Mouse (Mus musculus) CH12.LX (cell line): ENCODE measurements around the gene Rora. TPM values are rescaled to one million over a fixed set of nuclear protein-coding genes. Genes with fewer than 3 reads are reported as not detected.

Experiments
- DNase-seq: peaks from one replicate; pipeline ENCODE4 v3.0.0-alpha.2; 2013; ENCODE audit errors: extremely low read depth
- H3K27ac ChIP-seq: 2 replicates; pipeline ENCODE4 v1.5.1; 2012; ENCODE audit warnings: low read depth, mild to moderate bottlenecking, control low read depth, moderate library complexity; ENCODE audit not compliant: insufficient read depth
- H3K27me3 ChIP-seq: replicated peaks from 2 replicates; pipeline ENCODE3; 2012; ENCODE audit warnings: inconsistent platforms
- H3K36me3 ChIP-seq, 2 experiments: replicated peaks in 1 of 2; 2 replicates each; pipeline versions ENCODE3 to v1.6.1; 2012; ENCODE audit warnings: inconsistent platforms in 1 of 2, low read length in 1 of 2, mild to moderate bottlenecking in 1 of 2, mixed read lengths in 1 of 2, moderate library complexity in 1 of 2; ENCODE audit not compliant: control insufficient read depth in 1 of 2, insufficient read depth in 1 of 2
- H3K4me1 ChIP-seq, 2 experiments: 2 replicates each; pipeline ENCODE4 v1.6.1; 2012; ENCODE audit warnings: inconsistent platforms in 1 of 2, moderate library complexity in 1 of 2; ENCODE audit not compliant: insufficient read depth in 2 of 2, control insufficient read depth in 1 of 2
- H3K4me2 ChIP-seq: 2 replicates; pipeline ENCODE4 v1.6.1; 2012; ENCODE audit warnings: low read depth, mild to moderate bottlenecking, control low read depth; ENCODE audit not compliant: poor library complexity, insufficient read depth, severe bottlenecking
- H3K4me3 ChIP-seq, 3 experiments: fragments of 150-350 bp in 1 of 3; sonication (generic) in 1 of 3; replicated peaks in 1 of 3; 2 replicates each; pipeline versions ENCODE3 to v1.5.1; 2011 to 2012; ENCODE audit warnings: low read depth in 2 of 3, low read length in 2 of 3, mild to moderate bottlenecking in 2 of 3, moderate library complexity in 2 of 3, control low read depth in 1 of 3, improper control_type of control experiment in 1 of 3, inconsistent platforms in 1 of 3, mixed read lengths in 1 of 3; ENCODE audit not compliant: poor library complexity in 1 of 3
- H3K79me2 ChIP-seq: replicated peaks from 2 replicates; pipeline ENCODE4 v1.6.1; 2012; ENCODE audit warnings: mild to moderate bottlenecking, moderate library complexity; ENCODE audit not compliant: control insufficient read depth, poor library complexity, insufficient read depth, severe bottlenecking; ENCODE audit errors: extremely low read depth
- H3K9ac ChIP-seq: 2 replicates; pipeline ENCODE4 v1.6.1; 2012; ENCODE audit warnings: low read depth, mild to moderate bottlenecking, control low read depth, moderate library complexity; ENCODE audit not compliant: insufficient read depth
- H3K9me3 ChIP-seq: replicated peaks from 2 replicates; pipeline ENCODE3; 2012; ENCODE audit warnings: low read length, inconsistent platforms, mixed read lengths
- BHLHE40 ChIP-seq: IDR thresholded peaks from 2 replicates; pipeline ENCODE4 v1.6.1; 2011; ENCODE audit warnings: mild to moderate bottlenecking, low read depth, low read length, improper control_type of control experiment
- CHD1 ChIP-seq: IDR thresholded peaks from 2 replicates; pipeline ENCODE4 v1.6.1; 2012; ENCODE audit warnings: low read depth, low read length, improper control_type of control experiment, inconsistent platforms
- GABPA ChIP-seq: IDR thresholded peaks from 2 replicates; pipeline ENCODE4 v1.6.1; 2012; ENCODE audit warnings: low read depth, low read length, improper control_type of control experiment, inconsistent platforms; ENCODE audit not compliant: insufficient replicate concordance
- HCFC1 ChIP-seq: IDR thresholded peaks from 2 replicates; pipeline ENCODE4 v1.6.1; 2012; ENCODE audit warnings: low read depth, mild to moderate bottlenecking, inconsistent platforms, low read length, improper control_type of control experiment
- IRF4 ChIP-seq: IDR thresholded peaks from 2 replicates; pipeline ENCODE4 v1.6.1; 2014; ENCODE audit warnings: low read depth, mild to moderate bottlenecking, inconsistent platforms, low read length, improper control_type of control experiment
- JUN ChIP-seq: IDR thresholded peaks from 2 replicates; pipeline ENCODE4 v1.6.1; 2011; ENCODE audit warnings: low read depth, mild to moderate bottlenecking, low read length, improper control_type of control experiment, moderate library complexity; ENCODE audit not compliant: insufficient read depth
- JUND ChIP-seq: conservative IDR thresholded peaks from 2 replicates; pipeline ENCODE4 v1.6.1; 2011; ENCODE audit warnings: low read depth, low read length, improper control_type of control experiment
- KAT2A ChIP-seq: IDR thresholded peaks from 2 replicates; pipeline ENCODE4 v1.6.1; 2012; ENCODE audit warnings: low read length, improper control_type of control experiment, inconsistent platforms; ENCODE audit not compliant: insufficient replicate concordance
- MAX ChIP-seq: IDR thresholded peaks from 2 replicates; pipeline ENCODE4 v1.6.1; 2011; ENCODE audit warnings: low read length, improper control_type of control experiment
- MAZ ChIP-seq: IDR thresholded peaks from 2 replicates; pipeline ENCODE4 v1.6.1; 2012; ENCODE audit warnings: low read depth, mild to moderate bottlenecking, inconsistent platforms, low read length, improper control_type of control experiment, moderate library complexity
- MEF2A ChIP-seq: IDR thresholded peaks from 2 replicates; pipeline ENCODE4 v1.6.1; 2014; ENCODE audit warnings: low read depth, mild to moderate bottlenecking, inconsistent platforms, low read length, improper control_type of control experiment, borderline replicate concordance
- MXI1 ChIP-seq: IDR thresholded peaks from 2 replicates; pipeline ENCODE4 v1.6.1; 2011; ENCODE audit warnings: mild to moderate bottlenecking, low read depth, low read length, improper control_type of control experiment
- MYC ChIP-seq: IDR thresholded peaks from 2 replicates; pipeline ENCODE4 v1.6.1; 2011; ENCODE audit warnings: low read depth, mild to moderate bottlenecking, improper control_type of control experiment, low read length
- NELFE ChIP-seq: IDR thresholded peaks from 2 replicates; pipeline ENCODE4 v1.6.1; 2011; ENCODE audit warnings: low read depth, low read length, improper control_type of control experiment
- PAX5 ChIP-seq: IDR thresholded peaks from 2 replicates; pipeline ENCODE4 v1.6.1; 2012; ENCODE audit warnings: low read length, inconsistent platforms, mixed read lengths
- POLR2A ChIP-seq: IDR thresholded peaks from 2 replicates; pipeline ENCODE4 v1.6.1; 2011; ENCODE audit warnings: low read depth, mild to moderate bottlenecking, improper control_type of control experiment, low read length
- RAD21 ChIP-seq: IDR thresholded peaks from 2 replicates; pipeline ENCODE4 v1.6.1; 2011; ENCODE audit warnings: low read depth, mild to moderate bottlenecking, low read length, improper control_type of control experiment, moderate library complexity
- RCOR1 ChIP-seq: conservative IDR thresholded peaks from 2 replicates; pipeline ENCODE4 v1.6.1; 2012; ENCODE audit warnings: low read depth, mild to moderate bottlenecking, inconsistent platforms, low read length, improper control_type of control experiment
- TBP ChIP-seq: conservative IDR thresholded peaks from 2 replicates; pipeline ENCODE4 v1.6.1; 2011; ENCODE audit warnings: low read depth, low read length, improper control_type of control experiment
- USF1 ChIP-seq: IDR thresholded peaks from 2 replicates; pipeline ENCODE4 v1.6.1; 2014; ENCODE audit warnings: low read depth, mild to moderate bottlenecking, inconsistent platforms, low read length, improper control_type of control experiment
- USF2 ChIP-seq: conservative IDR thresholded peaks from 2 replicates; pipeline ENCODE4 v1.6.1; 2011; ENCODE audit warnings: low read depth, low read length, improper control_type of control experiment
- ZC3H11A ChIP-seq: IDR thresholded peaks from 2 replicates; pipeline ENCODE4 v1.6.1; 2012; ENCODE audit warnings: low read depth, mild to moderate bottlenecking, inconsistent platforms, low read length, improper control_type of control experiment
- ZMIZ1 ChIP-seq: IDR thresholded peaks from 2 replicates; pipeline ENCODE4 v1.6.1; 2012; ENCODE audit warnings: low read depth, mild to moderate bottlenecking, inconsistent platforms, low read length, improper control_type of control experiment
- dilution Hi-C: fragments of 300-500 bp; cut with MboI; formaldehyde crosslinking; loops from 2 replicates; pipeline ENCODE4 v1.14.3; 2020; ENCODE audit warnings: low sequenced_read_pairs; ENCODE audit not compliant: extremely low pct_unique_long_range_greater_than_20kb, extremely low pct_ligation_motif_present
- in situ Hi-C: fragments of 300-500 bp; cut with MboI; formaldehyde crosslinking; loops from 3 replicates; pipeline ENCODE4 v1.14.3; 2019; ENCODE audit warnings: low sequenced_read_pairs, low pct_ligation_motif_present, low pct_unique_long_range_greater_than_20kb, mixed read lengths
- polyA plus RNA-seq: library from polyadenylated mRNA; unstranded; fragments of >175 nt; gene quantifications from 2 replicates; pipeline ENCODE4 v1.2.1, GENCODE M21; 2012; ENCODE audit warnings: low read depth; ENCODE audit not compliant: insufficient read length
- total RNA-seq, 2 experiments: library from RNA; depleted of rRNA; stranded (reverse); fragments of 300-350 nt in 1 of 2; fragments of >200 nt in 1 of 2; gene quantifications; 2 replicates each; pipeline ENCODE4 v1.2.3; 2012 to 2014

The Rora gene
- total and polyA plus RNA-seq, 3 experiments = 0.36 to 0.66 (median 0.64) TPM

DNA sequence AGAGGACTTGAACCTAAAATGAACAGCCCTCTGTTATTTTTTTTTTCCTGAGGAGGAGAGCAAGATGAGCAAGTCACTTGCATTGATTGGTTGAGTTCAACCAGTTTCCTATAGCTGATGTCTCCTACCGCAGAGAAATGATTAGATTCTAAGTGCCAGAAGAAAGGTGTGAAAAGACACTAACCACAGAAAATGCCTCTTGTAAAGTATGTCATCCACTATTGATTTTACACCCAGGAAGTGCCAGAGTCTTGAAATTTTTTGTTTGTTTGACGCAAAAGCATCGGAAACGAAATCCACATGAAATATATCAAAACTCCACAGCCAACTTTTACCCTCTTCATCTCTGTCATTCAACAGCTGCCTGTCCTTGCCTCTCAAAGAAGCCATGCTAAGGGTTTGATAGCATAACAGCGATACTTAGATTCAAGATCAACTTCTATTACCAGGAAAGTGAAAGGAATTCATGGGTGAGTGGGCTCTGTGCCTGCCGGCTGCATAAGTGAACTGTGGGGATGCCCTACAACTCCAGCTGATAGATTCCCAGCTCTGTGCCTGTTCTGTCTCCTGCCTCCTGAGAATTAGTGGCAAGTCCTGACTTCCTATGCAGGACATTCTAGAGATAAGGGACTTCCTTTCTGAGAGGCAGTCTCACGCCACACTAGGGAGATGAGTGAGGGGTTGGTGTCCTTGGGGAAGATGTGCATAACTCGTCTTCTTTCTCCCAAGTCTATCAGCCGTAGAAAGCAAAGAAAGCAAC is 661.0 kb downstream of the Rora start:
- Histone ChIP-seq H3K27me3 (no peaks in the 10 kb centered on the region), H3K27ac (no peak overlapping the region), H3K79me2 (no peaks in the 10 kb centered on the region), H3K4me3 (no peak overlapping the region), H3K4me2 (no peak overlapping the region), H3K36me3 (no peaks in the 10 kb centered on the region), H3K9me3 (no peaks in the 10 kb centered on the region), H3K4me1 (peaks cover 2 to 20% of the 10 kb centered on the region in 2 experiments), H3K9ac (no peak overlapping the region)
- dilution Hi-C loops (no loop called here), in situ Hi-C loops (no loop called here)
- no peak for TF ChIP-seq TBP
- TF ChIP-seq USF1 = no peak
- TF ChIP-seq RAD21 = no peak
- no peak for TF ChIP-seq MXI1
- TF ChIP-seq KAT2A = no peak
- TF ChIP-seq ZMIZ1 = no peak
- no peak for TF ChIP-seq PAX5
- no peak for TF ChIP-seq JUND
- no peak for TF ChIP-seq MEF2A
- no peak for TF ChIP-seq RCOR1
- TF ChIP-seq JUN = no peak
- no peak for TF ChIP-seq ZC3H11A
- TF ChIP-seq USF2 = no peak
- TF ChIP-seq CHD1 = no peak
- TF ChIP-seq BHLHE40 = no peak
- no peak for DNase-seq

DNA sequence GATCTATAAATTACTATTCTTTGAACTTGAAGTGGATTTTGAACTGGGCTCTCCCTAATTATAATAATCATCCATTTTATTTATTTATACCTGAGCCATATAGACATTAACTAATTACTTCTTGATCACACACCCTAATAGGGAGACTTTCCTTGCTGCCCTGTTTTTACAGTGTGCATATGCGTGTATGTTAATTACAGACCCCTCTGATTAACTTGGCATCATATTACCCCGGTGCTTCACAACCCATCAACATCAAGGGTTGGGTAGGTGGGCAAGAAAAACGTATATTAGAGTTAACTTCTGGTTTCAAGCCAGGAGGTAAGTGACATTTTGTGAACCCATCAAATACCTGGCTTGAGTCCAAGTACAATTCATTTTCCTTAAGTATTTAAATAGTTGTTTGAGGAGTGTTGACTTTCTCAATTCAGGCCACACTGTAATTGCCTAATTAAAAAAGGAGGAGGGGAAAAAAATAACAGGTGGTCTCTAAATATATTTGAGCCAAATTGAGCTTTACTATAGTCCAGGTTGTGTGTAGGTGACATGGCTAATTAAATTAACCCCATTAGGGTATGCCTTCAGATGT is 664.0 kb downstream of the Rora start:
- H3K4me1 ChIP-seq = peaks cover 6 to 30% of the 10 kb centered on the region in 2 experiments
- dilution Hi-C loops (no loop called here), in situ Hi-C loops (no loop called here)
- no peaks in the 10 kb centered on the region for H3K36me3 ChIP-seq
- H3K27ac ChIP-seq = no peak overlapping the region
- H3K79me2 ChIP-seq = no peaks in the 10 kb centered on the region
- H3K9me3 ChIP-seq = no peaks in the 10 kb centered on the region
- no peak overlapping the region for H3K4me3 ChIP-seq
- DNase-seq = no peak
- H3K4me2 ChIP-seq = no peak overlapping the region
- no peak overlapping the region for H3K9ac ChIP-seq
- no peaks in the 10 kb centered on the region for H3K27me3 ChIP-seq
- TF ChIP-seq IRF4 (no peak), MAX (no peak), MYC (no peak), MAZ (no peak), POLR2A (no peak), GABPA (no peak), ZC3H11A (no peak), NELFE (no peak), HCFC1 (no peak), JUN (no peak)
- TF ChIP-seq, all 38 proteins: peak for 0
